Mouse (Mus musculus) heart, embryonic 14.5 days (tissue): ENCODE results near the gene Rabggta. TPM values are rescaled to one million over a fixed set of nuclear protein-coding genes. Genes with fewer than 3 reads are reported as not detected.

Experiments
- ATAC-seq: fragments of 200-750 bp; cut with Nextera tagmentation; 2 replicates; pipeline ENCODE4 v1.8.0; 2017; ENCODE audit warnings: low read depth, moderate TSS enrichment; ENCODE audit not compliant: insufficient number of reproducible peaks, insufficient read depth, low FRiP score
- H3K27ac ChIP-seq, 2 experiments: fragments of 200-500 bp in 1 of 2; fragments of 300-500 bp in 1 of 2; sonication (generic) in 1 of 2; replicated peaks in 1 of 2; 2 replicates each; pipeline ENCODE4 v1.5.1; 2012 to 2014; ENCODE audit warnings: low read depth in 2 of 2, low read length in 2 of 2, control low read depth in 1 of 2, mild to moderate bottlenecking in 1 of 2, mixed read lengths in 1 of 2; ENCODE audit not compliant: control insufficient read depth in 1 of 2, insufficient read depth in 1 of 2
- H3K27me3 ChIP-seq: fragments of 300-500 bp; sonication (generic); 2 replicates; pipeline ENCODE4 v1.6.1; 2014; ENCODE audit warnings: mild to moderate bottlenecking, low read length, control low read depth; ENCODE audit not compliant: control insufficient read depth, insufficient read depth
- H3K36me3 ChIP-seq: fragments of 300-500 bp; sonication (generic); 2 replicates; pipeline ENCODE4 v1.6.1; 2014; ENCODE audit warnings: mild to moderate bottlenecking, control low read depth, low read length, mixed read lengths; ENCODE audit not compliant: control insufficient read depth, insufficient read depth
- H3K4me1 ChIP-seq, 2 experiments: fragments of 200-500 bp in 1 of 2; fragments of 300-500 bp in 1 of 2; sonication (generic) in 1 of 2; 2 replicates each; pipeline ENCODE4 v1.6.1; 2012 to 2014; ENCODE audit warnings: low read length in 2 of 2, control low read depth in 1 of 2, mixed read lengths in 1 of 2; ENCODE audit not compliant: control insufficient read depth in 2 of 2, insufficient read depth in 2 of 2
- H3K4me2 ChIP-seq: fragments of 300-500 bp; sonication (generic); 2 replicates; pipeline ENCODE4 v1.6.1; 2014; ENCODE audit warnings: mild to moderate bottlenecking, low read length
- H3K4me3 ChIP-seq, 2 experiments: fragments of 200-500 bp in 1 of 2; fragments of 300-500 bp in 1 of 2; sonication (generic) in 1 of 2; 2 replicates each; pipeline ENCODE4 v1.5.1; 2012 to 2014; ENCODE audit warnings: low read length in 2 of 2, mild to moderate bottlenecking in 2 of 2, control low read depth in 1 of 2, low read depth in 1 of 2, moderate library complexity in 1 of 2; ENCODE audit not compliant: control insufficient read depth in 1 of 2, insufficient read depth in 1 of 2
- H3K9ac ChIP-seq: fragments of 300-500 bp; sonication (generic); 2 replicates; pipeline ENCODE4 v1.6.1; 2014; ENCODE audit warnings: mild to moderate bottlenecking, low read length
- H3K9me3 ChIP-seq: fragments of 300-500 bp; sonication (generic); 2 replicates; pipeline ENCODE4 v1.6.1; 2016; ENCODE audit warnings: low read length, control low read depth; ENCODE audit not compliant: control insufficient read depth
- WGBS: fragments of 180-500 bp; shearing (Covaris S2); extraction: QIAGEN DNeasy Blood & Tissue Kit; methylation state at CpG from one replicate; pipeline ENCODE4 v1.1.7; 2014; 5-methylcytosine and 5-hydroxymethylcytosine counted together
- polyA plus RNA-seq: library from polyadenylated mRNA; unstranded; fragments of >200 nt; fragmentation: Nextera tagmentation; extraction: Ambion mirVana; gene quantifications from 2 replicates; pipeline ENCODE4 v1.2.1, GENCODE M21; 2014

The Rabggta gene
- polyA plus RNA-seq, 1 experiment from 2014 or later: 20.5 TPM

GRCm38 (mm10) chr14:55745180-55745860 is 23.3 kb upstream of the Rabggta start, which contains the start of the genes Dhrs1 and Nop9:
Gene Dhrs1, minus strand, starts transcription at chr14:55745690.
Gene Nop9, plus strand, starts transcription at chr14:55745693.
- Histone ChIP-seq H3K4me3 (peak within 1 kb of the TSS; percentile 79 to 93), H3K27me3 (no peaks in the 10 kb centered on the region), H3K9me3 (no peaks in the 10 kb centered on the region), H3K36me3 (peaks cover 53% of the 10 kb centered on the region), H3K4me2 (peak within 1 kb of the TSS; percentile 98), H3K9ac (peak within 1 kb of the TSS; percentile 91), H3K27ac (peak within 1 kb of the TSS; percentile 3 to 58; a peak in 2 of 4 replicates), H3K4me1 (peaks cover 8 to 22% of the 10 kb centered on the region in 2 experiments; a peak in 3 of 4 replicates)
- WGBS: 1% methylated on average over 47 of the region's 48 CpGs
- peak; percentile 86 for ATAC-seq

GRCm38 (mm10) chr14:55743711-55744110 is 21.6 kb upstream of the Rabggta start:
- Histone ChIP-seq H3K36me3 (peaks cover 53% of the 10 kb centered on the region), H3K27ac (no peak overlapping the region), H3K9me3 (no peaks in the 10 kb centered on the region), H3K4me2 (peak overlapping the region; percentile 6), H3K9ac (peak overlapping the region; percentile 2), H3K27me3 (no peaks in the 10 kb centered on the region), H3K4me1 (peaks cover 8 to 22% of the 10 kb centered on the region in 2 experiments; a peak in 3 of 4 replicates), H3K4me3 (no peak overlapping the region)
- WGBS: 17% methylated on average over 10 of the region's 10 CpGs
- ATAC-seq: no peak

DNA sequence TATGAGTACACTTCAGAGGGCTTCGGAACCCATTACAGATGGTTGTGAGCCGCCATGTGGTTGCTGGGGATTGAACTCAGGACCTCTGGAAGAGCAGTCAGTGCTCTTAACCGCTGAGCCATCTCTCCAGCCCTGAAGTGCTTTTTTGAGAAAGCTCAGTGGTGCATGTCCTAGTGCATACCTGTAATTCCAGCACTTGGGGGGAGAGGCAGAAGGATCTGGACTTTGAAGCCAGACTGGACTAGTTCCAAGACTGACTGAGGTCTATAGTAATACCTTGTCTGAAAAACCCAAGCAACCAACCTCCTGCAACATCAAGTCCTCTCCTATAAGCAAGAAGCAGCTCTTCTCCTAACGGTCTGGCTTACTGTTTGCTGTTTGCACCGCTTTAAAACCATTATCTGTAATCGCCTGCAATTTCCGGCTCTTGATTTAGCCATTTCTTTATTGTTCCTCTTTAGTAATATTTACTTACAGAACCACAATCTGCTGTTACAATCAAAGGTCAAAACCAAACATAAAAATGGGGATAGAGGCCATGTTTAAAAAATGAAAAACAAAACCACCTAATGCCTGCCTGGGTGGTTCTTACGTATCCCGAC is 15.1 kb upstream of the Rabggta start:
- H3K4me3 ChIP-seq: no peak overlapping the region
- WGBS: 85% methylated on average over 9 of the region's 9 CpGs
- H3K9ac ChIP-seq: no peak overlapping the region
- no peaks in the 10 kb centered on the region for H3K9me3 ChIP-seq
- ATAC-seq: no peak
- H3K36me3 ChIP-seq: peaks cover 48% of the 10 kb centered on the region
- H3K27me3 ChIP-seq: no peaks in the 10 kb centered on the region
- no peaks in the 10 kb centered on the region for H3K4me1 ChIP-seq
- no peak overlapping the region for H3K4me2 ChIP-seq
- H3K27ac ChIP-seq: no peak overlapping the region

- H3K9ac ChIP-seq: no peak overlapping the region
- H3K4me1 ChIP-seq: no peaks in the 10 kb centered on the region
- no peak overlapping the region for H3K4me2 ChIP-seq
- peaks cover 33% of the 10 kb centered on the region for H3K36me3 ChIP-seq
- H3K27me3 ChIP-seq: peaks cover 4% of the 10 kb centered on the region; the same call in 1 of the 2 replicates
- ATAC-seq: no peak
- WGBS: 76% methylated on average over 4 of the region's 4 CpGs
- no peak overlapping the region for H3K27ac ChIP-seq
- no peak overlapping the region for H3K4me3 ChIP-seq
- no peaks in the 10 kb centered on the region for H3K9me3 ChIP-seq
Measured at GRCm38 (mm10) chr14:55735758-55736157, 13.7 kb upstream of the Rabggta start.

DNA sequence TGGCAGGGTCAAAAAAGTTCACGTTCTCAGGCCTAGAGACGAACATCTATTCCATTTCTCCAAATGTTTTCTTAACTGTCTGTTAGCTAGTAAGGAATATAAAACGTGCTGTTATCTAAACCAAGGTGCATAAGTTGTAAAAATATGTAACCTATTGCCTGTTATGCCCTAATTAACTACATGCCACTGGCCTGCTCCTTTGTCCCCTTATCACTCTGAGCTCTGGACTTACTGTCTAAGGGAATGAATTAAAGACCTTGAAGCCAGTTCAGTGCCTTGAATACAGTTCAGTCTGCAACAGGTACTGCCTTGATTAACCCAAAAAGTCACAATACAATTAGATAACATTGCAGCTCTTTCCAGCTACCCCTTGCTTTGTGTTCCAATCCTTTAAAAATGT is 13.3 kb upstream of the Rabggta start:
- 54% methylated on average over 3 of the region's 3 CpGs for WGBS
- no peak overlapping the region for H3K4me3 ChIP-seq
- no peak for ATAC-seq
- H3K9me3 ChIP-seq: no peaks in the 10 kb centered on the region
- H3K9ac ChIP-seq: no peak overlapping the region
- H3K27ac ChIP-seq: no peak overlapping the region
- H3K4me2 ChIP-seq: no peak overlapping the region
- no peaks in the 10 kb centered on the region for H3K4me1 ChIP-seq
- H3K36me3 ChIP-seq: peaks cover 29% of the 10 kb centered on the region
- peaks cover 4% of the 10 kb centered on the region; the same call in 1 of the 2 replicates for H3K27me3 ChIP-seq

DNA sequence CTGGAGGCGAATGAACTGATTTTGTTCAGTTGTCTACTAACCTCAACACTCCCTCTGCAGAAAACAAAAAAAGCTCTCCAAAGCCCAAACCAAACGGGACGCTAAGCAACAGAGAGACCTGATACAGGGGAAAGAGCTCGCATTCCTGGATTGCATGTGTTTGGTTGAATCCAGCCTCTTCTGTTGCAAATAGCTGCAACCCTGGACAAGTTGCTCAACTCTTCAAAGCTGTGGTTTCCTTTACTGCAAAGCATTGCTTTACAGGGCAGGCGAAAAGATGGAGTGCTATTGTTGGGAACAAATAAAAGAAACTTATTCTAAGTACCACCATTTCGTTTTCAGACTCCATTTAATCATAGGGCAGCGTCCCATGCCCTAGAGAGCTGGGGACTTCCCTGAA is 12.8 kb upstream of the Rabggta start:
- no peak overlapping the region for H3K4me2 ChIP-seq
- 69% methylated on average over 7 of the region's 7 CpGs for WGBS
- H3K9ac ChIP-seq: no peak overlapping the region
- peaks cover 24% of the 10 kb centered on the region for H3K36me3 ChIP-seq
- H3K27ac ChIP-seq: no peak overlapping the region
- H3K4me3 ChIP-seq: no peak overlapping the region
- ATAC-seq: no peak
- H3K4me1 ChIP-seq: no peaks in the 10 kb centered on the region
- H3K27me3 ChIP-seq: peaks cover 4% of the 10 kb centered on the region; the same call in 1 of the 2 replicates
- no peaks in the 10 kb centered on the region for H3K9me3 ChIP-seq

DNA sequence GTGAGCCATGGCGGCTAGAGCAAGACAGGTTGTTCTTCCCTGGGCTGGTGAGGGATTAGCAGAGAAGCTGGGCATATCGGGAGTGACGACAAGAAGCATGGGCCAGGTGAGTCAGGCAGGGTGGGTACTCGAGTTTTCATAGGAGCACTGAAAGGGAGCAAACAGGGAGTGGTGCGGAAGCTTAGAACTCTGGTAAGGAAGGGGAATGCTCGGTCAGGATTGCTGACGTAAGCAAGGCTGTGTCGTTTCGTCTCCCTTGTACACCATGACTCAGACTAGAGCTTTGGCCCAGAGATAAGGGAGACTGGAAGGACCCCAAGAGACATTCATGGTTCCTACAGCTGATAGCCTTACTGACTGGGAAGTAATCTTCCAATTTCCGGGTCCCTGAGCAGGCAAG is 11.8 kb upstream of the Rabggta start:
- H3K4me2 ChIP-seq: no peak overlapping the region
- H3K36me3 ChIP-seq: peaks cover 15% of the 10 kb centered on the region
- H3K27ac ChIP-seq: no peak overlapping the region
- no peak overlapping the region for H3K4me3 ChIP-seq
- H3K9me3 ChIP-seq: no peaks in the 10 kb centered on the region
- ATAC-seq: no peak
- 57% methylated on average over 10 of the region's 10 CpGs for WGBS
- H3K27me3 ChIP-seq: peaks cover 4% of the 10 kb centered on the region; the same call in 1 of the 2 replicates
- no peaks in the 10 kb centered on the region for H3K4me1 ChIP-seq
- no peak overlapping the region for H3K9ac ChIP-seq
